9 mouse cellular contexts compared by ENCODE assay signal in the genomic region with DNA sequence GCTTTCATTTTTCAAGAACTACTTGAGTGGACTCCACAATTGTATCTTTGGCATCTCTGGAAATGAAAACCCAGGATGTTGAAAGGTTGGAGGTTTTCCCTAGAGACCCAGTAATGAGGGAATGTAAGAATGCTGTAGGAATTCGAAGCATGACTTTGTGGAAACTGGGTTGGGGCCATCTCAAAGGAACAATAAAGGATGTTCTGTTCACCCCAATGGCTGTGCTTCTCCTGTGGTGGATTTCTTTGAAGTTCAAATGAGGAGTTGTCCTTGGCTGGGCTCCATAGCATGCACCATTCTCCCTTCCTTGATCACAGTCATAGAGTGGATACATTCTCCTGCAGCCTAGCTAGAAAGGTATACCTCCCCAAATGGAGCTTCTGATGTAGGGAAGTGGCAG.
"Had no signal": no experiment of that assay in that cellular context is flagged by ENCODE, and none has a peak within 500 bp of the region (broad histone marks: within the 10 kb centered on the region; RNA-seq: fewer than 3 reads in every experiment).

No protein-coding gene starts in this region.

- DNase-seq: kidney, adult 2 months; kidney, postnatal 25 days; layer of hippocampus, adult 9-11 months; liver, embryonic 13.5 days; lung, embryonic 14.5 days; retina, postnatal 1 day; right cerebral cortex, postnatal 25 days; spleen, adult 18-20 months; thymus, postnatal 4 days had no signal
